Mouse (Mus musculus): ENCODE measurements around the gene Pced1b. TPM values are rescaled to one million over a fixed set of nuclear protein-coding genes. Genes with fewer than 3 reads are reported as not detected.
"Not testable (repeated sequence)": the region's sequence is repeated elsewhere in the genome, so short reads cannot be mapped to it uniquely, and the experiment has no call there.

Pced1b gene
- polyA plus RNA-seq, 1 experiment from 2014 or later: 2.9 TPM

GRCm38 (mm10) chr15:97368631-97369030 lies 121.7 kb downstream of the Pced1b start:
- no peak overlapping the region for H3K27ac ChIP-seq
- ATAC-seq (ENCODE audit: insufficient number of reproducible peaks, insufficient read depth, low FRiP score, low TSS enrichment): no peak
- H3K9me3 ChIP-seq: no peaks in the 10 kb centered on the region
- WGBS: 81% methylated on average over 7 of the region's 7 CpGs
- H3K4me3 ChIP-seq: no peak overlapping the region
- no peaks in the 10 kb centered on the region for H3K27me3 ChIP-seq
- peaks cover 6% of the 10 kb centered on the region; the same call in 1 of the 2 replicates for H3K4me1 ChIP-seq
- no peaks in the 10 kb centered on the region for H3K36me3 ChIP-seq
- H3K9ac ChIP-seq: no peak overlapping the region
- H3K4me2 ChIP-seq (replicated peaks): no peak overlapping the region

GRCm38 (mm10) chr15:97369144-97369543 lies 122.2 kb downstream of the Pced1b start:
- Histone ChIP-seq H3K27ac (no peak overlapping the region), H3K36me3 (no peaks in the 10 kb centered on the region), H3K4me2 (replicated peaks) (no peak overlapping the region), H3K4me1 (peaks cover 6% of the 10 kb centered on the region; the same call in 1 of the 2 replicates), H3K4me3 (no peak overlapping the region), H3K27me3 (no peaks in the 10 kb centered on the region), H3K9ac (no peak overlapping the region), H3K9me3 (no peaks in the 10 kb centered on the region)
- no peak for ATAC-seq (ENCODE audit: insufficient number of reproducible peaks, insufficient read depth, low FRiP score, low TSS enrichment)
- 85% methylated on average over 10 of the region's 10 CpGs for WGBS

GRCm38 (mm10) chr15:97370880-97371279 lies 124.0 kb downstream of the Pced1b start:
- Histone ChIP-seq H3K36me3 (no peaks in the 10 kb centered on the region), H3K27ac (no peak overlapping the region), H3K4me3 (no peak overlapping the region), H3K4me2 (replicated peaks) (no peak overlapping the region), H3K9ac (no peak overlapping the region), H3K27me3 (no peaks in the 10 kb centered on the region), H3K4me1 (peaks cover 6% of the 10 kb centered on the region; the same call in 1 of the 2 replicates), H3K9me3 (no peaks in the 10 kb centered on the region)
- 95% methylated on average over 7 of the region's 7 CpGs for WGBS
- no peak for ATAC-seq (ENCODE audit: insufficient number of reproducible peaks, insufficient read depth, low FRiP score, low TSS enrichment)

- ATAC-seq (ENCODE audit: insufficient number of reproducible peaks, insufficient read depth, low FRiP score, low TSS enrichment); H3K9me3 ChIP-seq: not testable (repeated sequence)
- WGBS: 60% methylated on average over 3 of the region's 3 CpGs
These were observed 125.1 kb downstream of the Pced1b start for GRCm38 (mm10) chr15:97372043-97372442.

GRCm38 (mm10) chr15:97372611-97373131 lies 125.8 kb downstream of the Pced1b start:
- ATAC-seq (ENCODE audit: insufficient number of reproducible peaks, insufficient read depth, low FRiP score, low TSS enrichment): no peak
- H3K36me3 ChIP-seq: no peaks in the 10 kb centered on the region
- 43% methylated on average over 6 of the region's 6 CpGs for WGBS
- peak overlapping the region; percentile 60; the same call in 1 of the 2 replicates for H3K27ac ChIP-seq
- no peak overlapping the region for H3K4me2 ChIP-seq (replicated peaks)
- no peaks in the 10 kb centered on the region for H3K9me3 ChIP-seq
- H3K27me3 ChIP-seq: 0 out of 2 replicates have a peak, but pooled peaks cover 3% of the 10 kb centered on the region
- no peak overlapping the region for H3K9ac ChIP-seq
- H3K4me3 ChIP-seq: no peak overlapping the region
- H3K4me1 ChIP-seq: peaks cover 6% of the 10 kb centered on the region; the same call in 1 of the 2 replicates

More at GRCm38 (mm10) chr15:97372043-97372442, 125.1 kb downstream of the Pced1b start:
- not testable (repeated sequence) for H3K4me1 ChIP-seq; H3K27me3 ChIP-seq; H3K27ac ChIP-seq; H3K9ac ChIP-seq; H3K4me2 ChIP-seq (replicated peaks); H3K4me3 ChIP-seq; H3K36me3 ChIP-seq

- Histone ChIP-seq H3K9ac (peak overlapping the region; percentile 19; the same call in 1 of the 2 replicates), H3K36me3 (no peaks in the 10 kb centered on the region), H3K4me2 (replicated peaks) (peak overlapping the region; percentile 42), H3K9me3 (no peaks in the 10 kb centered on the region), H3K4me1 (peaks cover 6% of the 10 kb centered on the region; the same call in 1 of the 2 replicates), H3K4me3 (no peak overlapping the region), H3K27me3 (0 out of 2 replicates have a peak, but pooled peaks cover 3% of the 10 kb centered on the region), H3K27ac (no peak overlapping the region)
- 8% methylated on average over 25 of the region's 25 CpGs for WGBS
- no peak for ATAC-seq (ENCODE audit: insufficient number of reproducible peaks, insufficient read depth, low FRiP score, low TSS enrichment)
These were observed 126.5 kb downstream of the Pced1b start for GRCm38 (mm10) chr15:97373203-97374084.

GRCm38 (mm10) chr15:97374085-97374844 lies 127.4 kb downstream of the Pced1b start:
- Histone ChIP-seq H3K4me2 (replicated peaks) (peak overlapping the region; percentile 42; the same call in 1 of the 2 replicates), H3K36me3 (no peaks in the 10 kb centered on the region), H3K4me1 (peaks cover 6% of the 10 kb centered on the region; the same call in 1 of the 2 replicates), H3K27ac (no peak overlapping the region), H3K9me3 (no peaks in the 10 kb centered on the region), H3K27me3 (0 out of 2 replicates have a peak, but pooled peaks cover 3% of the 10 kb centered on the region), H3K4me3 (no peak overlapping the region), H3K9ac (no peak overlapping the region)
- no peak for ATAC-seq (ENCODE audit: insufficient number of reproducible peaks, insufficient read depth, low FRiP score, low TSS enrichment)
- 54% methylated on average over 8 of the region's 8 CpGs for WGBS

- no peak overlapping the region for H3K4me3 ChIP-seq
- 83% methylated on average over 15 of the region's 15 CpGs for WGBS
- no peak overlapping the region for H3K9ac ChIP-seq
- H3K4me2 ChIP-seq (replicated peaks): no peak overlapping the region
- H3K27me3 ChIP-seq: 0 out of 2 replicates have a peak, but pooled peaks cover 3% of the 10 kb centered on the region
- no peak for ATAC-seq (ENCODE audit: insufficient number of reproducible peaks, insufficient read depth, low FRiP score, low TSS enrichment)
- no peaks in the 10 kb centered on the region for H3K36me3 ChIP-seq
- H3K9me3 ChIP-seq: no peaks in the 10 kb centered on the region
- H3K27ac ChIP-seq: no peak overlapping the region
- H3K4me1 ChIP-seq: peaks cover 6% of the 10 kb centered on the region; the same call in 1 of the 2 replicates
These were observed 128.2 kb downstream of the Pced1b start for GRCm38 (mm10) chr15:97374845-97375720.

GRCm38 (mm10) chr15:97376081-97376742 lies 129.3 kb downstream of the Pced1b start:
- Histone ChIP-seq H3K4me2 (replicated peaks) (no peak overlapping the region), H3K36me3 (no peaks in the 10 kb centered on the region), H3K4me1 (peaks cover 6% of the 10 kb centered on the region; the same call in 1 of the 2 replicates), H3K27ac (no peak overlapping the region), H3K9me3 (no peaks in the 10 kb centered on the region), H3K4me3 (no peak overlapping the region), H3K9ac (no peak overlapping the region), H3K27me3 (0 out of 2 replicates have a peak, but pooled peaks cover 3% of the 10 kb centered on the region)
- WGBS: 32% methylated on average over 7 of the region's 7 CpGs
- no peak for ATAC-seq (ENCODE audit: insufficient number of reproducible peaks, insufficient read depth, low FRiP score, low TSS enrichment)

- no peak overlapping the region for H3K4me3 ChIP-seq
- H3K9ac ChIP-seq: no peak overlapping the region
- WGBS: 18% methylated on average over 19 of the region's 19 CpGs
- no peaks in the 10 kb centered on the region for H3K36me3 ChIP-seq
- no peak for ATAC-seq (ENCODE audit: insufficient number of reproducible peaks, insufficient read depth, low FRiP score, low TSS enrichment)
- H3K4me1 ChIP-seq: peaks cover 6% of the 10 kb centered on the region; the same call in 1 of the 2 replicates
- H3K9me3 ChIP-seq: no peaks in the 10 kb centered on the region
- no peak overlapping the region for H3K27ac ChIP-seq
- H3K27me3 ChIP-seq: 0 out of 2 replicates have a peak, but pooled peaks cover 3% of the 10 kb centered on the region
- no peak overlapping the region for H3K4me2 ChIP-seq (replicated peaks)
These were observed 129.9 kb downstream of the Pced1b start for GRCm38 (mm10) chr15:97376792-97377222.

Data from embryonic facial prominence, embryonic 12.5 days (tissue).